Comparison of ENCODE assay signal across 11 mouse cellular contexts in genomic region chr12:33020011-33020410, GRCm38 (mm10).
DNase-seq lines count a peak whose midpoint lies in the region; ATAC-seq and TF ChIP-seq lines count a peak whose summit lies in the region.
"Had no signal": no experiment of that assay in that cellular context is flagged by ENCODE, and none has a peak within 500 bp of the region (broad histone marks: within the 10 kb centered on the region; RNA-seq: fewer than 3 reads in every experiment).

No protein-coding gene starts in this region.

- no peak overlapping the region for H3K4me2 ChIP-seq in stomach, postnatal 0 days (replicated peaks; ENCODE audit: low read depth)
- no peak overlapping the region for H3K4me2 ChIP-seq in forebrain, embryonic 14.5 days (ENCODE audit: low read length)
- no peak overlapping the region for H3K4me2 ChIP-seq in midbrain, embryonic 13.5 days (replicated peaks)
- H3K4me2 ChIP-seq: forebrain, embryonic 12.5 days; limb, embryonic 13.5 days had no signal

- TF ChIP-seq POLR2A in cerebellum, adult 2 months (IDR thresholded peaks at IDR 0.05; ENCODE audit: borderline replicate concordance, insufficient read depth, low read length): no peak

- no peak overlapping the region for H3K4me3 ChIP-seq in stomach, postnatal 0 days (ENCODE audit: low read depth, low read length)
- H3K4me3 ChIP-seq in cerebellum, adult 2 months (replicated peaks; ENCODE audit: insufficient read depth, low read depth, low read length): no peak overlapping the region
- H3K4me3 ChIP-seq in forebrain, embryonic 14.5 days (ENCODE audit: low read depth, low read length): no peak overlapping the region
- no peak overlapping the region for H3K4me3 ChIP-seq in midbrain, embryonic 13.5 days (replicated peaks)
- H3K4me3 ChIP-seq: forebrain, embryonic 12.5 days; limb, embryonic 13.5 days had no signal

- 42% methylated on average over 6 of the region's 6 CpGs for WGBS in stomach, postnatal 0 days
- 63% methylated on average over 6 of the region's 6 CpGs for WGBS in cerebellum, adult 2 months
- 89% methylated on average over 6 of the region's 6 CpGs for WGBS in forebrain, embryonic 14.5 days
- WGBS in midbrain, embryonic 13.5 days: 77% methylated on average over 6 of the region's 6 CpGs

- ATAC-seq in stomach, postnatal 0 days (ENCODE audit: low FRiP score, low TSS enrichment): peak; percentile 88
- no peak for ATAC-seq in forebrain, embryonic 14.5 days
- ATAC-seq in midbrain, embryonic 13.5 days: no peak

- H3K27me3 ChIP-seq in stomach, postnatal 0 days (ENCODE audit: control insufficient read depth, insufficient read depth, low read length): no peaks in the 10 kb centered on the region
- no peaks in the 10 kb centered on the region for H3K27me3 ChIP-seq in cerebellum, adult 2 months (ENCODE audit: control insufficient read depth, insufficient read depth, low read length)
- no peaks in the 10 kb centered on the region for H3K27me3 ChIP-seq in forebrain, embryonic 14.5 days (replicated peaks; ENCODE audit: control insufficient read depth, insufficient read depth, low read length)
- H3K27me3 ChIP-seq in midbrain, embryonic 13.5 days: peaks cover 6% of the 10 kb centered on the region; the same call in 1 of the 2 replicates
- H3K27me3 ChIP-seq: limb, embryonic 13.5 days had no signal

- H3K9ac ChIP-seq in stomach, postnatal 0 days (ENCODE audit: low read length): no peak overlapping the region
- no peak overlapping the region for H3K9ac ChIP-seq in forebrain, embryonic 14.5 days (ENCODE audit: low read length)
- no peak overlapping the region for H3K9ac ChIP-seq in midbrain, embryonic 13.5 days (replicated peaks)
- H3K9ac ChIP-seq: forebrain, embryonic 12.5 days; limb, embryonic 13.5 days had no signal

- no peak for TF ChIP-seq CTCF in stomach, postnatal 0 days (IDR thresholded peaks at IDR 0.05; ENCODE audit: low read depth)
- TF ChIP-seq CTCF in cerebellum, adult 2 months (IDR thresholded peaks at IDR 0.05; ENCODE audit: borderline replicate concordance, insufficient read depth, low read depth, low read length): no peak

- no peaks in the 10 kb centered on the region for H3K9me3 ChIP-seq in stomach, postnatal 0 days (ENCODE audit: control insufficient read depth, low read length)
- no peaks in the 10 kb centered on the region for H3K9me3 ChIP-seq in forebrain, embryonic 14.5 days (replicated peaks; ENCODE audit: control insufficient read depth, low read length)
- H3K9me3 ChIP-seq in midbrain, embryonic 13.5 days: no peaks in the 10 kb centered on the region
- H3K9me3 ChIP-seq: forebrain, embryonic 12.5 days; limb, embryonic 13.5 days had no signal

- DNase-seq in kidney, postnatal 10 days: peak; percentile 14
- no peak for DNase-seq in kidney, adult 18-20 months
- DNase-seq in adrenal gland, postnatal 10 days: peak; percentile 76
- peak; percentile 35 to 54 for DNase-seq in heart, postnatal 14 days
- peak; percentile 73 for DNase-seq in stomach, postnatal 0 days (ENCODE audit: low spot score)
- DNase-seq in cerebellum, adult 2 months: no peak
- no peak for DNase-seq in forebrain, embryonic 14.5 days (ENCODE audit: low spot score)
- DNase-seq: kidney, postnatal 4 days had no signal

- no peaks in the 10 kb centered on the region for H3K36me3 ChIP-seq in stomach, postnatal 0 days (ENCODE audit: control insufficient read depth, insufficient read depth, low read length)
- no peaks in the 10 kb centered on the region for H3K36me3 ChIP-seq in forebrain, embryonic 14.5 days (ENCODE audit: control insufficient read depth, insufficient read depth, low read length)
- H3K36me3 ChIP-seq in midbrain, embryonic 13.5 days: no peaks in the 10 kb centered on the region
- H3K36me3 ChIP-seq: forebrain, embryonic 12.5 days; limb, embryonic 13.5 days had no signal

- H3K4me1 ChIP-seq in stomach, postnatal 0 days (replicated peaks; ENCODE audit: control insufficient read depth, insufficient read depth): no peaks in the 10 kb centered on the region
- peaks cover 2% of the 10 kb centered on the region; the same call in 1 of the 2 replicates for H3K4me1 ChIP-seq in cerebellum, adult 2 months (ENCODE audit: control insufficient read depth, insufficient read depth, low read length)
- peaks cover 3% of the 10 kb centered on the region for H3K4me1 ChIP-seq in forebrain, embryonic 14.5 days (ENCODE audit: control insufficient read depth, insufficient read depth, low read length)
- H3K4me1 ChIP-seq in midbrain, embryonic 13.5 days (replicated peaks): peaks cover 3% of the 10 kb centered on the region

- TF ChIP-seq EP300 in stomach, postnatal 0 days (optimal IDR thresholded peaks at IDR 0.05): no peak

- intact Hi-C loops in heart, postnatal 14 days (cut with DNase I): no loop called here

- H3K27ac ChIP-seq in stomach, postnatal 0 days (replicated peaks): peak overlapping the region; percentile 50
- H3K27ac ChIP-seq in cerebellum, adult 2 months (ENCODE audit: insufficient read depth, low read length): no peak overlapping the region
- no peak overlapping the region for H3K27ac ChIP-seq in forebrain, embryonic 14.5 days (ENCODE audit: low read depth, low read length)
- no peak overlapping the region for H3K27ac ChIP-seq in midbrain, embryonic 13.5 days
- H3K27ac ChIP-seq: forebrain, embryonic 12.5 days; limb, embryonic 13.5 days had no signal

Comparison
In these comparisons a context has a peak if more than half of its experiments do, and no peak if none do; other contexts are left out.
1. DNase-seq: peak in kidney, postnatal 10 days (single experiment), adrenal gland, postnatal 10 days (single experiment), heart, postnatal 14 days (2 of 2) and stomach, postnatal 0 days (single experiment); none in kidney, adult 18-20 months (single experiment), cerebellum, adult 2 months (0 of 2) and forebrain, embryonic 14.5 days (single experiment).